Mouse (Mus musculus): ENCODE measurements around the gene Ibsp. TPM values are rescaled to one million over a fixed set of nuclear protein-coding genes. Genes with fewer than 3 reads are reported as not detected.

Gene Ibsp
- polyA plus RNA-seq (2011; ENCODE audit: insufficient read length, low read depth, missing spikeins): not detected in 2 replicates

DNA sequence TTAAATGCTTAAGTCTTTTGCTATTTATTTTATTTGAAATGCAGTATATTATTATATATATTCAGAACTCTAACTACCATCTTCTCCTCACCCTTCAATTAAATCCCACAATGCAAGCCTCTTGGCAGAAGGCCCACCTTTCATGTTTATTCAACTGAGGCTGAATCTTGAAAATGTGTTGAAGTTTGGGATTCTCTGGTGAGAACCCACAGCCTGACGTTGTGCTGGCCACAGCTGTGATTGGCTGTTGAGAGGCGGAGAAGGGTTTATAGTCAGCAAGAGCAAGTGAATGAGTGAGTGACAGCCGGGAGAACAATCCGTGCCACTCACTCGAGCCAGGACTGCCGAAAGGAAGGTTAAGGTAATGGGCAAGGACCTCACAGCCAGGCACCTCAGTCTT, at the start of gene Ibsp:
TSS of gene Ibsp (plus strand) at position 178 of the 400 bp plus-strand sequence.
- no peaks in the 10 kb centered on the region for H3K4me1 ChIP-seq (ENCODE audit: control insufficient read depth, insufficient read depth, low read length)
- no peak within 1 kb of the TSS for H3K4me3 ChIP-seq (ENCODE audit: insufficient read depth, low read length)
- H3K27ac ChIP-seq (ENCODE audit: insufficient read depth, low read length): no peak within 1 kb of the TSS
- no peak for TF ChIP-seq CTCF (IDR thresholded peaks at IDR 0.05; ENCODE audit: borderline replicate concordance, insufficient read depth, low read length)
- no peak for TF ChIP-seq POLR2A (IDR thresholded peaks at IDR 0.05; ENCODE audit: low read depth, low read length)

GRCm38 (mm10) chr5:104251811-104252210, 47.2 kb upstream of the Ibsp start:
- no peak for TF ChIP-seq CTCF (IDR thresholded peaks at IDR 0.05; ENCODE audit: borderline replicate concordance, insufficient read depth, low read length)
- no peak for TF ChIP-seq POLR2A (IDR thresholded peaks at IDR 0.05; ENCODE audit: low read depth, low read length)
- Histone ChIP-seq H3K4me3 (ENCODE audit: insufficient read depth, low read length) (no peak overlapping the region), H3K27ac (ENCODE audit: insufficient read depth, low read length) (0 out of 2 replicates have a peak overlapping the region, but pooled peaks have one; percentile 30), H3K4me1 (ENCODE audit: control insufficient read depth, insufficient read depth, low read length) (0 out of 2 replicates have a peak, but pooled peaks cover 4% of the 10 kb centered on the region)

- 0 out of 2 replicates have a peak, but pooled peaks cover 4% of the 10 kb centered on the region for H3K4me1 ChIP-seq (ENCODE audit: control insufficient read depth, insufficient read depth, low read length)
- no peak overlapping the region for H3K27ac ChIP-seq (ENCODE audit: insufficient read depth, low read length)
- TF ChIP-seq CTCF (IDR thresholded peaks at IDR 0.05; ENCODE audit: borderline replicate concordance, insufficient read depth, low read length) (no peak), POLR2A (IDR thresholded peaks at IDR 0.05; ENCODE audit: low read depth, low read length) (no peak)
- H3K4me3 ChIP-seq (ENCODE audit: insufficient read depth, low read length): no peak overlapping the region
Observed at GRCm38 (mm10) chr5:104256585-104256984, 42.4 kb upstream of the Ibsp start.

DNA sequence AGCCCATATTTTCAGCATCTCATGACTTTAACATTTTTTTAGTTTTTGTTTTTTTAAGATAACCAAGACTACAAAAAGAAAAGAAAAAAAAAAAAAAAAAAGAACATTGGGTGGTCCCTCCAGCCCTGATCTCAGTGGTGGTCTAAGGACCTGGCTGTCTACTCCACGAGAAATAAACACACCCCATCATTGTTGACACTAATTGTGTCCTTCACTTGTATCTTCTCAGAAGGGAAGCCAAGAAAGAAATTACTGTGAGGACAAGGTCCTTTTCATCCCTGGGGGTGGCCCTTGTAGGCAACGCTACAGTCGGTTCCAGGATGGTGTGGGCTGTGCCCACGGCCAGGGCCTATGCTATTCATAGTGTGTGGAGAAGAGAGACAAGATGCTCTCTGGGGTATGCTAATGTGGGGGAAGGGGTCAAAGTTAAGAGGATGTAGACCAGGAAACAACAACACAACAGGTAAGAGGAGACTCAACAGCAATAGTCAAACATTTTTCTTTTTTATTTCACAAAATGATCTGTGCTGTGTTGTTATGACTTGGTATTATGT, 37.0 kb upstream of the Ibsp start:
- H3K27ac ChIP-seq (ENCODE audit: insufficient read depth, low read length): no peak overlapping the region
- TF ChIP-seq CTCF (IDR thresholded peaks at IDR 0.05; ENCODE audit: borderline replicate concordance, insufficient read depth, low read length): no peak
- no peak for TF ChIP-seq POLR2A (IDR thresholded peaks at IDR 0.05; ENCODE audit: low read depth, low read length)
- no peak overlapping the region for H3K4me3 ChIP-seq (ENCODE audit: insufficient read depth, low read length)
- no peaks in the 10 kb centered on the region for H3K4me1 ChIP-seq (ENCODE audit: control insufficient read depth, insufficient read depth, low read length)

DNA sequence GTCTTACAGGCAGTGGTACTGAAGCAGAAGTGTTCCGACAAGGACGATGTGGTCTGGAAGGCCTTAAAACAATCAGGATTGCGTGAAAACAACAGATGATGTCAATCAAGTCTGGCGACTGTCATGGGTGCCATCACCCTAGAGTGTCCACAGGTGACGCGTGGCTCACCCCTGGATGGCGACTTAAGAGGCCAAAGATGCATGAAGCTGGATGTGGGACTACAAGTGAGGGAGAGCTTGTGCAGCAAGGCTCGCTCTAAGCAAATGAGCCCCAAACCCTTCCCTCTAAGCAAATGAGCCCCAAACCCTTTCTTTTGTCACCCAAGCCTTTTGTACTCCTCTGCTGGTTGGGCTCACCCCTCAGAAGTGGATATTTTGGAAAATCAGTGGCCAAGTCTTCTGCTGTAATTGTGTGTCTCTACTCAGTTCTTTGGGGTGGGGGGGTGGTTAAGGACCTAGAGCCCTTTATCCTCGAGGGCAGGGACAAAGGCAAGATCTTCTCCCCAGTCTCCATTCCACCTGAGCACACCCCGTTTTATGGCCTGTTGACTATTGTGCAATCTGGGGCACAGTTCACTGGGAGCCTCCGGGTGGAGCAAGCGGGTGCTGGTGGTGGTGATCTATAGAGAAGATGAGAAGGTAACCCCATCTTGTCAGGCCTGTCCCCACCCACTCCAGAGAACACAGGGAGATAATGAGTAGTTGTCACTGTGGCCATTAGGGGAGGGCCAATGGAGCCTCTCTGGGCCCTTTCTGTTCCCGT, 35.8 kb upstream of the Ibsp start:
- no peak for TF ChIP-seq CTCF (IDR thresholded peaks at IDR 0.05; ENCODE audit: borderline replicate concordance, insufficient read depth, low read length)
- no peak for TF ChIP-seq POLR2A (IDR thresholded peaks at IDR 0.05; ENCODE audit: low read depth, low read length)
- H3K4me1 ChIP-seq (ENCODE audit: control insufficient read depth, insufficient read depth, low read length): no peaks in the 10 kb centered on the region
- no peak overlapping the region for H3K4me3 ChIP-seq (ENCODE audit: insufficient read depth, low read length)
- H3K27ac ChIP-seq (ENCODE audit: insufficient read depth, low read length): no peak overlapping the region

- H3K4me3 ChIP-seq (ENCODE audit: insufficient read depth, low read length): no peak overlapping the region
- H3K27ac ChIP-seq (ENCODE audit: insufficient read depth, low read length): no peak overlapping the region
- TF ChIP-seq CTCF (IDR thresholded peaks at IDR 0.05; ENCODE audit: borderline replicate concordance, insufficient read depth, low read length) (no peak), POLR2A (IDR thresholded peaks at IDR 0.05; ENCODE audit: low read depth, low read length) (no peak)
- no peaks in the 10 kb centered on the region for H3K4me1 ChIP-seq (ENCODE audit: control insufficient read depth, insufficient read depth, low read length)
Observed at GRCm38 (mm10) chr5:104294201-104294600, 4.8 kb upstream of the Ibsp start.

DNA sequence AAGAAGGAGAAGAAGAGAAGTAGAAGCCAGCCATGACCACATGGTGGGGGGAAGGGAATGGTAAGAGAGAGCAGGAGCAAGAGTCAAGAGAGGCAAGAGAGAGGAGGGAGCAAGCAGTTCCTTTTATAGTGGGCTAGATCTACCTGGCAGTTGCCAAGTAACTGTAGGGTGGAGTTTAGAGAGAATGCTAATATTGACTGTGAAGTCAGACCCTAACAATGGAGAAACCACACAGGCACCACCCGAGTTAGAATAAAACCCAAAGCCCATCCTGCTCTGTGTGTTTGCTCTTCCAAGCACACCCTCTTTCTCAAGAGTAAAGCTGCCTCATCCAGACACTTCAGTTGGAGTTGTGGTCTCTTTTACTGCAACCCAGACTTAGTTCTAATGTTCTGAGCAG, 15.1 kb downstream of the Ibsp start:
- Histone ChIP-seq H3K4me1 (ENCODE audit: control insufficient read depth, insufficient read depth, low read length) (no peaks in the 10 kb centered on the region), H3K4me3 (ENCODE audit: insufficient read depth, low read length) (no peak overlapping the region), H3K27ac (ENCODE audit: insufficient read depth, low read length) (no peak overlapping the region)
- TF ChIP-seq POLR2A (IDR thresholded peaks at IDR 0.05; ENCODE audit: low read depth, low read length) (no peak), CTCF (IDR thresholded peaks at IDR 0.05; ENCODE audit: borderline replicate concordance, insufficient read depth, low read length) (no peak)

DNA sequence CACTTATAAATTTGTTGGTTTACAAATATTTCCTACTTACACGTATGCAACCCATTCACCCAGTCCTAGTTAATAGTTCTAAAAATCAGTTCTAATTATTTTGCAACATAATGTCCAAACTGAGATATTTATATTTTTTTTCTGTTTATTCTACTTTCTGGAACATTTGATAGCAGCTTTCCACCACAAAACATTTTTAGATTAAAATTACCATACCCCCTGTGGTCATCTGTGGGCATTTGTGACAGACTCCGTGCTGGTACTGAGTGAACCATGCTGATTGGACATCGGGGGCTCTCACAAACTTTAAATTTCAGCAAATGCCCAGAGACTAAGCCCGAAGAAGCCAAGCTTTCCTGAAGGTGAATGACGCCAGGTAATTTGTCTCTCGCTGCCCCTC, 26.1 kb downstream of the Ibsp start, which contains the start of gene Mepe:
TSS of gene Mepe (plus strand) at position 301 of the 400 bp plus-strand sequence.
- H3K27ac ChIP-seq (ENCODE audit: insufficient read depth, low read length): no peak within 1 kb of the TSS
- H3K4me3 ChIP-seq (ENCODE audit: insufficient read depth, low read length): no peak within 1 kb of the TSS
- no peaks in the 10 kb centered on the region for H3K4me1 ChIP-seq (ENCODE audit: control insufficient read depth, insufficient read depth, low read length)
- TF ChIP-seq CTCF (IDR thresholded peaks at IDR 0.05; ENCODE audit: borderline replicate concordance, insufficient read depth, low read length): no peak
- TF ChIP-seq POLR2A (IDR thresholded peaks at IDR 0.05; ENCODE audit: low read depth, low read length): no peak

- no peaks in the 10 kb centered on the region for H3K4me1 ChIP-seq (ENCODE audit: control insufficient read depth, insufficient read depth, low read length)
- TF ChIP-seq POLR2A (IDR thresholded peaks at IDR 0.05; ENCODE audit: low read depth, low read length): no peak
- TF ChIP-seq CTCF (IDR thresholded peaks at IDR 0.05; ENCODE audit: borderline replicate concordance, insufficient read depth, low read length): no peak
- H3K4me3 ChIP-seq (ENCODE audit: insufficient read depth, low read length): no peak overlapping the region
- H3K27ac ChIP-seq (ENCODE audit: insufficient read depth, low read length): no peak overlapping the region
Observed at GRCm38 (mm10) chr5:104326884-104327283, 27.9 kb downstream of the Ibsp start.

GRCm38 (mm10) chr5:104327389-104327788, 28.4 kb downstream of the Ibsp start:
- Histone ChIP-seq H3K27ac (ENCODE audit: insufficient read depth, low read length) (no peak overlapping the region), H3K4me1 (ENCODE audit: control insufficient read depth, insufficient read depth, low read length) (no peaks in the 10 kb centered on the region), H3K4me3 (ENCODE audit: insufficient read depth, low read length) (no peak overlapping the region)
- TF ChIP-seq CTCF (IDR thresholded peaks at IDR 0.05; ENCODE audit: borderline replicate concordance, insufficient read depth, low read length) (no peak), POLR2A (IDR thresholded peaks at IDR 0.05; ENCODE audit: low read depth, low read length) (no peak)
